30 mouse cellular contexts compared by ENCODE assay signal in the genomic region with DNA sequence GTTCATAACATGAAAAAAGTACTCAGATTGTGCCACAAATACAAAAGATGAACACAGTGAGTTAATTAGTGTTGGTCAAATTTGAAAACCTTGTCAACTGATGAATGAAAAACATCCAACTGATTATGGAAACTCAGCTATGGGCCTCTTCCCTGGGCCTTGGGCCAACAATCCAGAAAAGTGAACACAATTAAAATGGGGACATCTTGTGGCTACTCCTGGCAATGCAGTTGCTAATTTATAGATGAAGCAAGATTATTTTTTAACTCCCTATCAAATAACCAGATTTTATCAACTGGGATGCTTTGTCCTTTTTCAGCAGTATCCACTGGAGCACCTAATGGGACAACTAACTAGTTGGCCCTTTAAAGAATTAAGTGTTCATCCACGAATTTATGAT. TPM values are rescaled to one million over a fixed set of nuclear protein-coding genes. Genes with fewer than 3 reads are reported as not detected.
DNase-seq lines count a peak whose midpoint lies in the region; ATAC-seq and TF ChIP-seq lines count a peak whose summit lies in the region.
"Had no signal": no experiment of that assay in that cellular context is flagged by ENCODE, and none has a peak within 500 bp of the region (broad histone marks: within the 10 kb centered on the region; RNA-seq: fewer than 3 reads in every experiment).

No protein-coding gene starts in this region.

- no peak overlapping the region for H3K9ac ChIP-seq in liver, adult 2 months (ENCODE audit: low read depth, low read length)
- H3K9ac ChIP-seq in liver, embryonic 11.5 days (ENCODE audit: low read depth, low read length): no peak overlapping the region
- no peak overlapping the region for H3K9ac ChIP-seq in forebrain, embryonic 13.5 days
- H3K9ac ChIP-seq: heart, embryonic 15.5 days; liver, embryonic 13.5 days; lung, embryonic 15.5 days had no signal

- DNase-seq in adrenal gland, postnatal 14 days: peak; percentile 22
- no peak for DNase-seq in adrenal gland, postnatal 4 days (ENCODE audit: low spot score in 2 of 2)
- DNase-seq in liver, adult 2 months (ENCODE audit: extremely low read depth, low read depth, low spot score): peak; percentile 2
- no peak for DNase-seq in liver, embryonic 11.5 days (ENCODE audit: low spot score)
- peak; percentile 33 for DNase-seq in Muller cell, postnatal 12 days (ENCODE audit: inconsistent ontology term)
- no peak for DNase-seq in spleen, postnatal 14 days (ENCODE audit: low spot score in 2 of 2)
- DNase-seq: cerebellum, adult 8-10 months; gastrocnemius, postnatal 14 days; kidney, adult 18-20 months; kidney, postnatal 25 days; layer of hippocampus, adult 9-11 months; liver, embryonic 13.5 days; right cerebral cortex, postnatal 4 days; thymus, postnatal 25 days had no signal

- no peak overlapping the region for H3K4me2 ChIP-seq in liver, embryonic 11.5 days
- no peak overlapping the region for H3K4me2 ChIP-seq in forebrain, embryonic 13.5 days
- H3K4me2 ChIP-seq: heart, embryonic 15.5 days; liver, embryonic 13.5 days; lung, embryonic 15.5 days had no signal

- H3K27me3 ChIP-seq in liver, adult 2 months (ENCODE audit: control insufficient read depth, insufficient read depth, low read length): no peaks in the 10 kb centered on the region
- no peaks in the 10 kb centered on the region for H3K27me3 ChIP-seq in liver, embryonic 11.5 days (replicated peaks; ENCODE audit: control insufficient read depth, insufficient read depth, low read length)
- H3K27me3 ChIP-seq in forebrain, embryonic 13.5 days: no peaks in the 10 kb centered on the region
- H3K27me3 ChIP-seq: heart, embryonic 15.5 days; liver, embryonic 13.5 days; lung, embryonic 15.5 days had no signal

- no peak for TF ChIP-seq POLR2A in liver, adult 2 months (IDR thresholded peaks at IDR 0.05; ENCODE audit: extremely low read depth, insufficient read depth, low read length)

- no peaks in the 10 kb centered on the region for H3K4me1 ChIP-seq in liver, adult 2 months (ENCODE audit: control insufficient read depth, insufficient read depth, low read length)
- H3K4me1 ChIP-seq in liver, embryonic 11.5 days (replicated peaks; ENCODE audit: control insufficient read depth, insufficient read depth, low read length): no peaks in the 10 kb centered on the region
- no peaks in the 10 kb centered on the region for H3K4me1 ChIP-seq in forebrain, embryonic 13.5 days
- H3K4me1 ChIP-seq: heart, embryonic 15.5 days; liver, embryonic 13.5 days; lung, embryonic 15.5 days; midbrain, embryonic 10.5 days had no signal

- H3K79me2 ChIP-seq in liver, adult 2 months (ENCODE audit: control insufficient read depth, insufficient read depth, low read length): no peaks in the 10 kb centered on the region

- H3K4me3 ChIP-seq in liver, adult 2 months (ENCODE audit: insufficient read depth, low read depth, low read length): no peak overlapping the region
- H3K4me3 ChIP-seq in liver, embryonic 11.5 days (ENCODE audit: low read depth, low read length): no peak overlapping the region
- no peak overlapping the region for H3K4me3 ChIP-seq in forebrain, embryonic 13.5 days
- H3K4me3 ChIP-seq: heart, embryonic 15.5 days; liver, embryonic 13.5 days; lung, embryonic 15.5 days; midbrain, embryonic 10.5 days had no signal

- no peak for TF ChIP-seq CTCF in liver, adult 2 months (IDR thresholded peaks at IDR 0.05; ENCODE audit: low read depth, low read length)

- no peak overlapping the region for H3K27ac ChIP-seq in liver, adult 2 months (replicated peaks; ENCODE audit: insufficient read depth, low read depth, low read length)
- no peak overlapping the region for H3K27ac ChIP-seq in liver, embryonic 11.5 days (ENCODE audit: low read depth, low read length)
- H3K27ac ChIP-seq in forebrain, embryonic 13.5 days: no peak overlapping the region
- H3K27ac ChIP-seq: heart, embryonic 15.5 days; liver, embryonic 13.5 days; lung, embryonic 15.5 days; macrophage; midbrain, embryonic 10.5 days had no signal

- WGBS in liver, adult 2 months: 3% methylated on average over 1 of the region's 1 CpGs
- WGBS in liver, embryonic 11.5 days: 12% methylated on average over 1 of the region's 1 CpGs
- WGBS in forebrain, embryonic 13.5 days: 20% methylated on average over 1 of the region's 1 CpGs

- ATAC-seq in liver, embryonic 11.5 days (replicated peaks; ENCODE audit: low FRiP score): no peak
- ATAC-seq in forebrain, embryonic 13.5 days: no peak
- ATAC-seq: forebrain, embryonic 14.5 days; hindbrain, embryonic 16.5 days had no signal

- no peaks in the 10 kb centered on the region for H3K9me3 ChIP-seq in liver, embryonic 11.5 days (ENCODE audit: control insufficient read depth, low read length)
- H3K9me3 ChIP-seq in forebrain, embryonic 13.5 days (replicated peaks): peaks cover 17% of the 10 kb centered on the region; the same call in 1 of the 2 replicates
- H3K9me3 ChIP-seq: liver, embryonic 13.5 days; lung, embryonic 15.5 days had no signal

- no peaks in the 10 kb centered on the region for H3K36me3 ChIP-seq in liver, adult 2 months (ENCODE audit: control insufficient read depth, insufficient read depth, low read length)
- H3K36me3 ChIP-seq in liver, embryonic 11.5 days (ENCODE audit: control insufficient read depth, insufficient read depth, low read length): no peaks in the 10 kb centered on the region
- H3K36me3 ChIP-seq in forebrain, embryonic 13.5 days (ENCODE audit: poor library complexity, severe bottlenecking): no peaks in the 10 kb centered on the region
- H3K36me3 ChIP-seq: heart, embryonic 15.5 days; liver, embryonic 13.5 days; lung, embryonic 15.5 days; midbrain, embryonic 10.5 days had no signal

RNA-seq across cellular contexts. Expression of a gene that starts 37.9 kb away (rescaled TPM):
- total RNA-seq in adrenal gland, postnatal 14 days (2021): not detected in 2 replicates
- not detected for total RNA-seq in adrenal gland, postnatal 4 days (2021)
- total RNA-seq in liver, adult 2 months (2014; rRNA removed): not detected in 2 replicates
- polyA plus RNA-seq in liver, adult 2 months (2012; rRNA removed): not detected in 2 replicates
- polyA plus RNA-seq in liver, embryonic 11.5 days (2014; fragmentation: Nextera tagmentation; extraction: Ambion mirVana): not detected in 2 replicates
- polyA plus RNA-seq in forebrain, embryonic 13.5 days (2015; fragmentation: Nextera tagmentation; extraction: Ambion mirVana): not detected in 2 replicates
- total RNA-seq: common myeloid progenitor, adult 5-6 weeks; gastrocnemius, postnatal 14 days; heart, adult 8-10 months; hematopoietic stem cell, adult 5-6 weeks; left cerebral cortex, adult 8-10 months; midbrain, postnatal 0 days; neutrophil, adult 5-6 weeks had no signal
- polyA plus RNA-seq: C2C12; embryonic facial prominence, embryonic 11.5 days; forebrain, embryonic 14.5 days; heart, embryonic 15.5 days; hindbrain, embryonic 16.5 days; limb, embryonic 11.5 days; liver, embryonic 13.5 days; lung, embryonic 15.5 days; macrophage; midbrain, embryonic 10.5 days; midbrain, postnatal 0 days had no signal

Comparison
In these comparisons a context has a peak if more than half of its experiments do, and no peak if none do; other contexts are left out.
1. DNase-seq: peak in adrenal gland, postnatal 14 days (single experiment), liver, adult 2 months (single experiment) and Muller cell, postnatal 12 days (single experiment); none in adrenal gland, postnatal 4 days (0 of 2), liver, embryonic 11.5 days (single experiment) and spleen, postnatal 14 days (0 of 2).